Mouse (Mus musculus): Measurements from ENCODE around the gene Edf1. TPM values are rescaled to one million over a fixed set of nuclear protein-coding genes. Genes with fewer than 3 reads are reported as not detected.

Gene Edf1
- polyA plus RNA-seq, 1 experiment from 2014 or later = 297 TPM

DNA sequence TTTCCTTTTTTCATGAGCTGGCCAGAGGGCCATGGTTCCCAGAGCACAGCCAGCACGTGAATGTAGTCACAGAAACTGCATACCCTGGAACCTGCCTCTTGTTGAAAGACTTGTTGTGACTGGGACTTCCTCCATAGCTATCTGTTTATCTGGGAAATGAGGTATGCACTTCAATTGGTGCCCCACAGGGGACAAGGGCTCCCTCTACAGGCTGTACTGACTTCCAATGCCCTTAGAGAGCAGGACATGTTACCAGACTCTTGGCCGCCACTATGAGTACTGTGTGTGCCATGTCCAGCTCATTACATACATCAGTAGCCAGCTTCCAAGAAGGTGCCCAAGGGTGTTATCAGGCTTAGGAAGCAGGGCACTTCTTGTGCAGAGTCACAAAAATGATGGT, 34.2 kb downstream of the Edf1 start:
- WGBS = 80% methylated on average over 2 of the region's 2 CpGs
- Histone ChIP-seq H3K36me3 (ENCODE audit: insufficient read depth, low read length) (peaks cover 28% of the 10 kb centered on the region), H3K4me2 (replicated peaks; ENCODE audit: low read depth, low read length) (no peak overlapping the region)

DNA sequence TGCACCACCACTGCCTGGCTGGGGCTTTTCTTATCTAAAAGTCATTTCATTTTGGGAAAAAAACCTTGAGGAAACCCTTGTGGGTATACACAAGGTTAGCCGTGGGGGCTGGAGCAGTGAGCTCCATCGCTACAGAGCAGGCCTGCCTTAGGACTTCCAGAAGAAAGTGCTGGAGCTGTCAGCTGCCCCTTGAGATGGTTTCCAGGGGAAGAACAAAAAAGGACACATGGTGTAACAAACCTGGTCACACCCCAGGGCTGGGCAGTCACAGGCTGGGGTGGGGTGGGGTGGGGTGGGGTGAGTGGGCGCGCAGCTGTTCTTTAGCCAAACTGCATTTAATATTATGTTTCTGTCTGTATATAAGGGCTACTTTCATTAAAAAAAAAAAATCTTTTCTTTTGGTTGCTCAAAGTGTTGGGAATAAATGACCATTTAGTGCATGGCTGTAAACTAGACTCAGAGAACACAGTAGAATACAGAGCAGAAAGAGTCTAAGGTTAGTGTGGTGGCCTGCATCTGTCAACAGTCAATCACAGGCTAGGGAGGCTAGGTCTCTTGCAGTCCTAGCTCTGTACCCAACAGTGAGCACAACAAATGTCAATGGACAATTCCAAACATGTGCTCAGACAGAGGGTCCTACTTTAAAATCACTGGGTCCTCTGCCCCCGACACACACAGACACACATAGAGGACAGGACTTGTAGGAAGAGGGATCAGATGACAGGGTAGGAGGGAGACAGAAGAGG, 39.3 kb downstream of the Edf1 start:
- no peak overlapping the region for H3K4me2 ChIP-seq (replicated peaks; ENCODE audit: low read depth, low read length)
- H3K9ac ChIP-seq (replicated peaks; ENCODE audit: low read depth) = no peak overlapping the region
- peaks cover 60% of the 10 kb centered on the region for H3K36me3 ChIP-seq (ENCODE audit: insufficient read depth, low read length)
- no peaks in the 10 kb centered on the region for H3K4me1 ChIP-seq (ENCODE audit: insufficient read depth, low read depth, low read length)
- no peaks in the 10 kb centered on the region for H3K9me3 ChIP-seq (ENCODE audit: low read length)
- no peaks in the 10 kb centered on the region for H3K27me3 ChIP-seq (replicated peaks; ENCODE audit: insufficient read depth, low read length)
- no peak overlapping the region for H3K27ac ChIP-seq (ENCODE audit: low read length)
- DNase-seq (ENCODE audit: low spot score) (no peak), ATAC-seq (no peak)
- WGBS = 96% methylated on average over 5 of the region's 5 CpGs
- no peak for TF ChIP-seq EP300 (IDR thresholded peaks at IDR 0.05)
- no peak for TF ChIP-seq CTCF (IDR thresholded peaks at IDR 0.05)
- no peak overlapping the region for H3K4me3 ChIP-seq (ENCODE audit: low read depth, low read length)

More for the DNA sequence above, 34.2 kb downstream of the Edf1 start:
- Histone ChIP-seq H3K4me1 (ENCODE audit: insufficient read depth, low read depth, low read length) (no peaks in the 10 kb centered on the region), H3K27ac (ENCODE audit: low read length) (no peak overlapping the region), H3K9me3 (ENCODE audit: low read length) (no peaks in the 10 kb centered on the region), H3K27me3 (replicated peaks; ENCODE audit: insufficient read depth, low read length) (no peaks in the 10 kb centered on the region), H3K4me3 (ENCODE audit: low read depth, low read length) (no peak overlapping the region), H3K9ac (replicated peaks; ENCODE audit: low read depth) (no peak overlapping the region)
- ATAC-seq (no peak), DNase-seq (ENCODE audit: low spot score) (no peak)
- peak; percentile 62 for TF ChIP-seq CTCF (IDR thresholded peaks at IDR 0.05)
- TF ChIP-seq EP300 (IDR thresholded peaks at IDR 0.05) = no peak

DNA sequence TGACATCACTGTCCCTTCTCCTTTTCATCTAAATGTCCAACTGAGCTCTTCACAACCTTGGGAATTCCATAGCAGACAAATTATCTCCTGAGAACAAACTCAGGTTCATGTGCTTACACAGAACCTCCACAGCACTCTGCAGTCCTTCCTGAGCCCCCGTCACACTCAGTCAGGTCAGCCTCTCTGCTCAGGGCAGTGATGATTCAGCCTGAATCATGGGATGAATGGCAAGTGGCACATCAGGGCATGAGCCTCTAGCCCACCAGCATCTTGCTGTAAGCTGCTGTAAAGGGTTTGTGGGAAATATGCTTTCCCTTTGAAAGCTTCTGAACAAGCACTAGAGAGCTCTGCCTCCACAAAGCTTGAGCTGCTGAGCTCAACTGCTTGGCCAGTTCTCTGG, 41.1 kb downstream of the Edf1 start:
- Histone ChIP-seq H3K4me1 (ENCODE audit: insufficient read depth, low read depth, low read length) (no peaks in the 10 kb centered on the region), H3K27ac (ENCODE audit: low read length) (no peak overlapping the region), H3K36me3 (ENCODE audit: insufficient read depth, low read length) (peaks cover 58% of the 10 kb centered on the region), H3K9ac (replicated peaks; ENCODE audit: low read depth) (no peak overlapping the region), H3K4me3 (ENCODE audit: low read depth, low read length) (no peak overlapping the region), H3K4me2 (replicated peaks; ENCODE audit: low read depth, low read length) (no peak overlapping the region), H3K9me3 (ENCODE audit: low read length) (no peaks in the 10 kb centered on the region), H3K27me3 (replicated peaks; ENCODE audit: insufficient read depth, low read length) (no peaks in the 10 kb centered on the region)
- ATAC-seq = no peak
- 91% methylated on average over 1 of the region's 1 CpGs for WGBS
- no peak for DNase-seq (ENCODE audit: low spot score)
- no peak for TF ChIP-seq EP300 (IDR thresholded peaks at IDR 0.05)
- TF ChIP-seq CTCF (IDR thresholded peaks at IDR 0.05) = no peak

DNA sequence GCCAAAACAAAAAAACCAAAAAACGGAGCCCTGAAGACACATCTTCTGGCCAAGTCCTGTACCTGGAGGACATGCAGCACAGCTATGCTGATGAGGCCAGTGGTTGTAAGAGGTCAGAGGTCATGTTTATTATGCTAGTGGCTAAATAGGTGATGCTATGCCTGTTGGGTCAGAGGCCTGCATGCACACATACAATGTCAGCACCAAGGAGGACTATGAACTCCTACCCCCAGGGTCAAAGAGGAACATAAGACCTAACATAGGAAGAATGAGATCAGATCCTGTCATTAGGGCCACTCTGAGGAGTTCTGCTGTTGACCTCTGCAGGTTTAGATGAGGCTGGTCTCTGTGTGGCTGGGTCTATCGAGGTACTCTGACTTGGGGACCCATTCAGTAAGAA, 42.4 kb downstream of the Edf1 start:
- no peak overlapping the region for H3K27ac ChIP-seq (ENCODE audit: low read length)
- no peak overlapping the region for H3K4me3 ChIP-seq (ENCODE audit: low read depth, low read length)
- no peak for TF ChIP-seq EP300 (IDR thresholded peaks at IDR 0.05)
- no peak for TF ChIP-seq CTCF (IDR thresholded peaks at IDR 0.05)
- no peak for ATAC-seq
- H3K9me3 ChIP-seq (ENCODE audit: low read length) = no peaks in the 10 kb centered on the region
- no peak overlapping the region for H3K4me2 ChIP-seq (replicated peaks; ENCODE audit: low read depth, low read length)
- H3K27me3 ChIP-seq (replicated peaks; ENCODE audit: insufficient read depth, low read length) = no peaks in the 10 kb centered on the region
- no peaks in the 10 kb centered on the region for H3K4me1 ChIP-seq (ENCODE audit: insufficient read depth, low read depth, low read length)
- H3K36me3 ChIP-seq (ENCODE audit: insufficient read depth, low read length) = peaks cover 54% of the 10 kb centered on the region
- H3K9ac ChIP-seq (replicated peaks; ENCODE audit: low read depth) = no peak overlapping the region
- 80% methylated on average over 2 of the region's 2 CpGs for WGBS
- no peak for DNase-seq (ENCODE audit: low spot score)

DNA sequence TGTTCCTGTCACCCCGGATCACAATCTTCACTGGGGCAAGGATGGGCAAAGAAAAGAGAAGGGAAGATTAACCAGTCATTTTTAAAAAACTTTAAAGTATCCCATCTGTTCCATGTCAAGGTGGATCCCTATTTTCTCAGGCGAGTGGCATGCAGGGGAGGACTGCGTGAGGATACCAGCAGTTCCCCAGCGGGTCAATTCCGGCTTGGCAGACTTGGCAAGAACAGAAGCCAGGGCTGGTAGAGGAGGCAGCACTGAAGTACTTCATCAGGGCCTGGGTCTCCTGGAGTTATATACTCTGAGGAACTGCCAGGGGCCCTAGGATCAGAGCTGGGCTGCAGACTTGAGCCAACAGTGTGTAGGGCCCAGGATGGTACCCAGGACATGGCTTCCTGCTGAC, 44.9 kb downstream of the Edf1 start:
- H3K9me3 ChIP-seq (ENCODE audit: low read length) = no peaks in the 10 kb centered on the region
- no peak overlapping the region for H3K27ac ChIP-seq (ENCODE audit: low read length)
- H3K27me3 ChIP-seq (replicated peaks; ENCODE audit: insufficient read depth, low read length) = no peaks in the 10 kb centered on the region
- H3K4me1 ChIP-seq (ENCODE audit: insufficient read depth, low read depth, low read length) = 0 out of 2 replicates have a peak, but pooled peaks cover 4% of the 10 kb centered on the region
- no peak for DNase-seq (ENCODE audit: low spot score)
- H3K36me3 ChIP-seq (ENCODE audit: insufficient read depth, low read length) = peaks cover 32% of the 10 kb centered on the region
- H3K9ac ChIP-seq (replicated peaks; ENCODE audit: low read depth) = no peak overlapping the region
- 87% methylated on average over 5 of the region's 5 CpGs for WGBS
- ATAC-seq = no peak
- H3K4me2 ChIP-seq (replicated peaks; ENCODE audit: low read depth, low read length) = no peak overlapping the region
- TF ChIP-seq EP300 (IDR thresholded peaks at IDR 0.05) = no peak
- no peak for TF ChIP-seq CTCF (IDR thresholded peaks at IDR 0.05)
- no peak overlapping the region for H3K4me3 ChIP-seq (ENCODE audit: low read depth, low read length)

DNA sequence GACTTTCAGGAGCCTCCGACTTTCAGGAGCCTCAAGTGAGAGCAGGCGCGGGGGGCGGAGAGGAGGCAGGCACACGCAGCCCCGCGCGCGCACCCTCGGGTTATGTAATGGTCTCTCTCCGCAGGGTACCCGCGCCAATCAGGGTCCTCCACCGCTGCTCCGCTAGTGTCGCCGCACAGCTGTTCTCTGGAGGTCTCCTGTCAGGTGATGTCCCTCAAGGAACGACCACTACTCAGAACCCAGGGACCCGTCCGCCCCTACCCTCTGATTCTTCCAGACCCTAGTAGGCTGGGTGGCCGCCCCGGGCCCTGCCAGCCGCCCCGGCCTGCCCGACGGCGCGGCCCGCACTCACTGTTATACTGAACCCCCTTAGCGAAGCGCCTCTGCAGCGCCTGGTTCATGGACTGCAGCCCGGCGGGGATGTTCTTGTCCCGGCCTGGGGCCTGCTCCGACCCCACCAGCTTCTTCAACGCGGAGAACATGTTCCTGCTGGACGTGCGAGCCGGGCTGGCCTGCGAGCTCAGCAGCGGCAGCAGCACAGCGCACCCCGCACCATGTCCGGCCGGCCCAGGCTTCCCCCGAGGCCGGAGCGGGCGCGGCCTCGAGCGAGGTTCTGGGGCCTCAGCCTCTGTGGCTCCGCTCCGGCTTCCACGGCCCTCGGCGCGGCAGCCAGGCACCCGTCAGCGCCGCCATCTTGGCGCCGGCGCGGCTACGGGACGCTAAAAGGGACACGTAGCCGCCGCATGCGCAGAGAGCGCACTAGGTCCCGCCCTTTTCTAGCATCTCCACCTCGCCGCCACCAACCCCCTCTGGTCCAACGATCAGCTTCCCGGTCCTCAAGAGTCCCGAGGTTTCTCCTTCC, 50.3 kb downstream of the Edf1 start, which contains the start of gene Rabl6:
Gene Rabl6 (minus strand): TSS at position 761 of the 862 bp plus-strand sequence.
- under 1% methylated on average over 61 of the region's 80 CpGs for WGBS
- DNase-seq (ENCODE audit: low spot score) = peak; percentile 94
- Histone ChIP-seq H3K4me3 (ENCODE audit: low read depth, low read length) (peak within 1 kb of the TSS; percentile 84), H3K36me3 (ENCODE audit: insufficient read depth, low read length) (no peaks in the 10 kb centered on the region), H3K4me1 (ENCODE audit: insufficient read depth, low read depth, low read length) (0 out of 2 replicates have a peak, but pooled peaks cover 4% of the 10 kb centered on the region), H3K4me2 (replicated peaks; ENCODE audit: low read depth, low read length) (peak within 1 kb of the TSS; percentile 81), H3K9me3 (ENCODE audit: low read length) (no peaks in the 10 kb centered on the region), H3K9ac (replicated peaks; ENCODE audit: low read depth) (peak within 1 kb of the TSS; percentile 91), H3K27ac (ENCODE audit: low read length) (peak within 1 kb of the TSS; percentile 88), H3K27me3 (replicated peaks; ENCODE audit: insufficient read depth, low read length) (no peaks in the 10 kb centered on the region)
- TF ChIP-seq CTCF (IDR thresholded peaks at IDR 0.05) (no peak), EP300 (IDR thresholded peaks at IDR 0.05) (no peak)
- ATAC-seq = peak; percentile 96

Data from lung, postnatal 0 days (tissue).